Mouse (Mus musculus): ENCODE results near the gene Gabarapl2.

GRCm38 (mm10) chr8:111937184-111937583, 3.3 kb upstream of the Gabarapl2 start:
- TF ChIP-seq CTCF (IDR thresholded peaks at IDR 0.05; ENCODE audit: borderline replicate concordance, insufficient read depth, low read length): no peak
- TF ChIP-seq POLR2A (IDR thresholded peaks at IDR 0.05; ENCODE audit: low read depth, low read length): no peak

Data from embryonic fibroblast, embryonic 13.5 days (primary cell).